Mouse (Mus musculus): ENCODE results near the gene Plek.

The Plek gene

DNA sequence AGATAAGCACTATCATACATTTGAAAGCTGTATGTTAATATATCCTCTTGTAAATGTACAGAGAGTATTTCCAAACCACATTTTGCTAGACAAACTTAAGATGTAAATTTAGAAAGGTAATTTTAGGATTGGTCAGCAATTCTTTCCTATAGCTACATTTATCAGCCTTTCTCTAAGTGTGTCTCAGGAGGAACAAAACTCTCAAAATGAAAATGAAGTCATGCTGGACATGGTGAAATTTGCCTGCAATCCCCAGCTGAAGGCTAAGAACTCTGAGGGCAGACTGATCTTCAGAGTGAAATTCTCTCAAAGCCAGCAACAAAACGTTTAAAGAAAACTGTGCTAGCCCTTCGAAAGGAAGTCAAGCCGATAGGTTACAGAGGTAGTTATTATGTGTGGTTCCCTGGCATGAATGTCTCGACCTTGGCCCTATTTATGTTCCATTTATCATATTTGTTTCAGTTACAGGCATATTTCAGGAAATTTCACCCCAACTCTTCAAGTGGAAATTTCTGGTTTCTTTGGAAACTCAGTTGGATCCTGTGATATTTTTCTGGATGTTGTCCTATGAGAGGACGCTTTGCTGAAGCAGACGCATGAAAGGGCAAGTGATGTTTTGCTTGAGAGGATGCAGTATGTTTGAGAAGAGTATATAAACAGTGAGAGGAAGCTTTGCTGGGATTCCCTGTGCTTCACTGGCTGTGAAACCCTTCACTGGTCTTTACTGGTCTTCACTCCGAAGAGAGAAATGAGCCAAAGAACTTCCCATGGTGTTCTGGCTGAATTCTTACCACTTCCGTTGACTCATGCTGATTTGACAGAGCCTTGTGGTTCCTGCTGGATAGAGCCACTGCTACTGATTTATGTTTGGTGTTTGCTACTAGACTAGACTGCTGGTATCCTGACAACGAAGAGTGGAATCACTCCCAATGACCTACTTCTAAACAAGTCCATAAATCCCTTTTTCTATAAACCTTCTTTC is 51.5 kb downstream of the Plek start:
- DNase-seq (ENCODE audit: low spot score), result no peak

- no peak for DNase-seq (ENCODE audit: low spot score)
Observed at GRCm38 (mm10) chr11:16999933-17000332, 52.2 kb downstream of the Plek start.

DNA sequence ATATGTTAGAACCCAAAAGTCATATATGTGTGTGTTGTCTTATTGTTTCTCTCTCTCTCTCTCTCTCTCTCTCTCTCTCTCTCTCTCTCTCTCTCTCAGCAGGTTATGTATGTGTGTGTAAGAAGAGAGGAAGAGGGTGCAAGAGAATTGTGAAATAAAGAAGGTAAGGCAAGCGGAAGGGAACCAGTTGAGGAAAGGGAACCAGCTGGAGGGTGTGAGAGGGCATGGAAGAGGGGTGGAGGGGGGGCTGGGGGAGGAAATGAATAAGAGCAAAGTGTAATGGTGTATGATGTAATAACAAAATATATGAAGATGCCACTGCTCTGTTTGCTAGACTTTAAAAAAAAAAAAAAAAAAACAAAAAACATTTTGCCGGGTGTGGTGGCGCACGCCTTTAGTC is 52.8 kb downstream of the Plek start:
- DNase-seq (ENCODE audit: low spot score), result no peak

- no peak for DNase-seq (ENCODE audit: low spot score)
Observed at GRCm38 (mm10) chr11:16997465-16997864, 54.7 kb downstream of the Plek start.

DNA sequence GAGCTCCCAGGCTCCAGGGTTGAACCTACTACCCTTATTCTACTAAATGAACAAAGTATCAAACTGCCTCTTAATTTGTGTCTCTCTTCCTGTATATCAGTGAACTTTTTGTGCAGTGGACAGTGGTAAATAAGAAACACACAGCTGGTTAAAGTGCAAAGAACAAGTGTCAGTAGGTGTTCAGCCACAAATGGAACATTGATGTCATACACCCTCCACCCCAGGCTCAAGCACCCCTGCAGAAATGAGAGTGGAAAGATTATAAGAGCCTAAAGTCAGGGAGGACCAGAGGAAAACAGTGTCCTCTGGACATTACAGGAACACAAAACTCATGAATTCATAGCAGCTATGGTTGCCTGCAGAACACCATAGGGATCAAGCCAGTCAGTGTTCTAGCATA is 55.4 kb downstream of the Plek start:
- no peak for DNase-seq (ENCODE audit: low spot score)

DNA sequence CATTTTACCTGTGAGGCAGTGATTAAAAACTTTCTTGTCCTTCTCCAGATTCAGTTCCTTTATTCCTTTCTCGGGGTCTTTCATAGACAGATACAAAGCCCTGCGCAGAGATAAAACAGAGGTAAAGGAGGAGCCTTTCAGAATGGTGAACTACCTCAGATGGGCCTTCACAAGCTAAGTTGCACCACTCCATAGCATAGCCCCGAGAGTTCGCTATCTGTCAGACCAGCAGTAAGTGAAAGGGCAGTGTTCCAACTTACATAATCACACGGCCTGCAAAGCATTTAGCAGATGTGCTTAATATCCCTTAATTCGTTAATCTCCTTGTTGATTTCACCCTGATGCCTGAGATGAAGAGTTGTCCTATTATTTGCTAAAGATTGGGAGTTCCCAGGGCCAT is 59.3 kb downstream of the Plek start:
- DNase-seq (ENCODE audit: low spot score), result no peak

DNA sequence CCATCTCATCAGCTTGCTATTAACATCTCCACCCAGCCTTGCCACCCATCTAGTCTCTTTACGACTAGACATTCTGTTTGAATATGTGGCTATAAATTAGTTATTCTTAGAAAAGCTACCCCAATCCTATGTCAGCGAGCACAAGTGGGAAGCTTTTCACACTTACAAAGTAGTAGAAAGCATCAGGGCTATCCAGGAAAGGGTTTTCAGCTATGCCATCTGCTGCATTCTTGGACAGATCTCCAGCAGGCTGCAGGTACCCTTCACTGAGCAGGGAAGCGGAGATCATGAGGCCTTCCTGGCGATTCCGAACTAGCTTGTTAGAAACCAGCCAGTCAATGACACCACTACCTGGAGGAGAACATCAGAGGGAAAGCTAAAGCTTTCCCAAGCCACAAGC is 62.3 kb downstream of the Plek start:
- no peak for DNase-seq (ENCODE audit: low spot score)

DNA sequence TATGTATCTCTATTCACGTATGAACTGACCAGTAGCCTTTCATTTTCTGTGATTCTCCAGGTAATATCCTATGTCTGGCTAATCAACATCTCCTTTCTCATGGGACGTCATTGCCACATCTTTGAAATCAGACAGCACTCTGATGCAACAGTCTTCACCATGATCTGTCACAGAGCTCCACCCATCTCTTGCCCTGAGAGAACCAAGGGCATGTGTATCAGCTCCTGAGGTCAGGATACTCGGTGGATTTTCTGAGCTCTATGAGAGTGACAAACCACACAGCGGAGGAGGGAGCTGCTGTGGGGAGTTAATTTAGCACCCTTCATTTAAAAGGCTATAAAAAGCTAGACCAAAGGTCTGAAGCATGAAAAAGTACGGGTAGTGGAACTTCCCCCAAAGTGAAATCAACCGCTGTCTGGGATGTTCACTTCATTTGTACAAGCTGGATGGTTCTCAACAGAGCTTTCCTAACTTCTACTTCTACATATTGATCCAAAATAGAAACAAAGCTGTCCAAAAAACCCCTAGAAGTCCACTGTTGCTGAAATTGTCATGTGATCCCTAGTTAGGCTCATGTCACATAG is 64.3 kb downstream of the Plek start:
- DNase-seq (ENCODE audit: low spot score), result no peak

GRCm38 (mm10) chr11:16986550-16987187 is 65.5 kb downstream of the Plek start:
- no peak for DNase-seq (ENCODE audit: low spot score)

DNA sequence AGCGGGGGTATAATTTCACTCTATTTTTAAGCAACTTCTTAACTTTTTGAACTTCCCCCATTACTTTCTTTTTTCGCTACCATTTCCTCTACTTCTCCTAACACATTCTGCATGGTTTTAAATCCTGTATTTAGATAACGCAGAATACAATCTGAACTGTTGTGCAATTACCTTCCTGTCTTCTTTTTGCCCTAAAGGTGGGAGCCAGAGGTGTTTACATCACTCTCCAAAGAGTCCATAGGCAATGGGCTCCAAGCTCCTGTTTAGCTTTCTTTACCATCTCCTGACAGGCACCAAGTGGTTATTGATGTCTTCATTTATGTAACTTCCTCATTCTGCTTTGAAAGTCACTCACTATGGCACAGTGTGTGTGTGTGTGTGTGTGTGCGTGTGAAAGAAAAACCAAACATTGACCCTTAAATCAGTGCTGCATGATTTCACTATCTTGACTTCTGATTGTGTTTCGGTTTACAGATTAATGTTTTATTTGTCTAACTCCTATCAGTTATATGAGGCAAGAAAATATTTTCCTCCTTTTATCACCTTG is 73.9 kb downstream of the Plek start:
- no peak for DNase-seq (ENCODE audit: low spot score)

GRCm38 (mm10) chr11:16977611-16978010 is 74.6 kb downstream of the Plek start:
- DNase-seq (ENCODE audit: low spot score), result no peak

DNA sequence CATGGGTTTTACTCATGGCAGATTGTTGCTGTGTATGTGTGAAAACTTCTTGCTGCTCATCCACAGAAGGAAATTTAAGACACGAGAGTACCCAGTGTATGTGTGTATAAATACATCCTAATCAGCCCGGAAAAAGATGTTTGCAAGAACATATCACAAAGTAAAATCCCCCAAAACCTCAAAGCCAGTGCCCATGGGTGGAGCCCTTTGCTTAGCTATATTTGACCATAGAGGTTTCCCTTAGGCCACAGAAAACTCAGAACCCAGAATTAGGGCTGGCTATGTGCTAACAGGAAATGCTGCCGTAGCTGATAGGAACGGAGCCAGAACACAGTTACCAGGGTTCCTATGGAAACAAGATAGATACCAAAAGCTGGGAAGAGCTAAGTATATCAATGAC is 75.2 kb downstream of the Plek start:
- DNase-seq (ENCODE audit: low spot score), result no peak

GRCm38 (mm10) chr11:16973086-16973485 is 79.1 kb downstream of the Plek start:
- no peak for DNase-seq (ENCODE audit: low spot score)

GRCm38 (mm10) chr11:16972027-16972426 is 80.2 kb downstream of the Plek start:
- DNase-seq (ENCODE audit: low spot score), result no peak

- no peak for DNase-seq (ENCODE audit: low spot score)
Observed at GRCm38 (mm10) chr11:16969650-16970049, 82.5 kb downstream of the Plek start.

GRCm38 (mm10) chr11:16967806-16968205 is 84.4 kb downstream of the Plek start:
- peak; percentile 72 for DNase-seq (ENCODE audit: low spot score)

- no peak for DNase-seq (ENCODE audit: low spot score)
Observed at GRCm38 (mm10) chr11:16958520-16958919, 93.7 kb downstream of the Plek start.

- DNase-seq (ENCODE audit: low spot score), result no peak
Observed at GRCm38 (mm10) chr11:16957030-16957429, 95.2 kb downstream of the Plek start.

DNA sequence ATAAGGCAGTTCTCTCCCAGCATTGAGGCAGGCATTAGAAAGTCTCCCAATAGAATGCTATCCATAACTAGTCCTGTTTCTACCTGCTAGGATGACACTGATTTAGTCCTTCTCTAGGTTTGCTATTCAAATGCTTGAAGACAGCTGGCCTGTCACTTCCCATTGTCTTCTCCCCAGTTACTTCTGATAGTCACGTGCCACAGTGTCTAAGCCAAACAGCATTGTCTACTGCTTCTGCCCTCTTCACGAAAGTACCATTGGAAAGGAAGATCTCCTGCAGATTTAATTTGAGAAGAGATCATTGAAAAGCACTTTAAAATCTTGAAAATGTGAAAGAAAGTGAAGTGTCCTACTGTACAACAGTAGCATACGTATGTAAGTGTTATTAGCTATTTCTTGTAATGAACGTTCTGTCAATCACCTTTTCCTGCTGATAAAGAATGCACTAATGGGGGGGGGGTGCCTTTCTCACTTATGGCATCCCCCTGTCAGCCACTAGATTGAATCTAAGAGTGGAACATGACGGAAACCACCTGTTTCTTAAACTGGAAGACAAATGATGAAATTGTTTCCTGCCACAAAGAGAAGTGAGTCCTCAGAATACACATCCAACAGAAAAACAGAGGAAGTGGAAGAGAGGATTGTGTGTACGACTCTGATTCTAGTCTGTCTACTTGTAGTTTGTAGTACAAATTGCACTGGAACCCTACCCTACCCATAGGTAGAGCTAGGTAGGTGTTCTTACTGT is 95.9 kb downstream of the Plek start:
- DNase-seq (ENCODE audit: low spot score), result no peak

GRCm38 (mm10) chr11:16951761-16952010 is 100.5 kb downstream of the Plek start:
- no peak for DNase-seq (ENCODE audit: low spot score)

DNA sequence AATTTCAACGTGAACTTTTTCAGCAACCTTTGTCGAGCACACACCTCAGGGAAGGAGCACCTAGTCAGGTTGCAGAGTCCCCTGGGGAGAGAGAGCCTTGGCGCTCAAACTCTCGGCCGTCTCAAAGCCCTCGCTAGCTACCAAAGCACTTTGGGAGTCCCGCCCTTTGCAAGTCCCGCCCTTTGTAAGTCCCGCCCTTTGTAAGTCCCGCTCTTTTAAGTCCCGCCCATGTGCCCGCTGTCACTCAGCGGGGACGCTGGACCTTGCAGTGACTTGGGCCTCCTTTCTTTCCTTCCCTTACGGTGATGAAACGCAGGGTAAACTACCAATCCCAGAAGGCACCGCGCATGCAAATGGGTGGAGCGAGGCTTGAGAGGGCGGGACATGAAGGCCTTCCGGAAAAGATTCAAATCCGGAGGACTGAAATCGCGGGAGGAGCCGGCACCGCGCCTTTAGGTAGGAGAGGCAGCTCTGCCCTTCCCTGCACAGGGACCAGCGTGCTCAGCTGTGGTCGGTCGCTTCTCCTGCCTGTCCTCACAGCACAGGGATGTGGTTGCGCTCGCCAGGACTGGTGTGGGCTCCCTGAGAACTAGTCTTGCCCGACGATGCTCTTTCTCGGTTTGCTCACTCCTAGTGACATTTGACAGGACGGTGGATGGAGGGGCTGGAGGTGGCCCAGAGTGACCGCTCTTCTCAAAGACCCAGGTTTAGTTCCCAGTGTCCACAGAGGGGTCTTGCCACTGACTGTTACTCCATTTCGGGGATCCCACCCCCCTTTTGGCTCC is 101.0 kb downstream of the Plek start, which contains the start of gene Fbxo48:
Gene Fbxo48 (plus strand): TSS at position 400 of the 785 bp plus-strand sequence.
- DNase-seq (ENCODE audit: low spot score), result peak; percentile 96

Measured in layer of hippocampus, adult 11-12 months (tissue).